Mouse (Mus musculus) thymus, postnatal 25 days (tissue): ENCODE measurements at regions not wholly inside any gene's neighbourhood (a gene's known extent, or its start where the extent isn't known, plus 50 kb on each side); places are given as distances from the start of the nearest gene placed in this dataset.

Source experiments
- DNase-seq: peaks from one replicate; pipeline ENCODE4 v3.0.0; 2022

DNA sequence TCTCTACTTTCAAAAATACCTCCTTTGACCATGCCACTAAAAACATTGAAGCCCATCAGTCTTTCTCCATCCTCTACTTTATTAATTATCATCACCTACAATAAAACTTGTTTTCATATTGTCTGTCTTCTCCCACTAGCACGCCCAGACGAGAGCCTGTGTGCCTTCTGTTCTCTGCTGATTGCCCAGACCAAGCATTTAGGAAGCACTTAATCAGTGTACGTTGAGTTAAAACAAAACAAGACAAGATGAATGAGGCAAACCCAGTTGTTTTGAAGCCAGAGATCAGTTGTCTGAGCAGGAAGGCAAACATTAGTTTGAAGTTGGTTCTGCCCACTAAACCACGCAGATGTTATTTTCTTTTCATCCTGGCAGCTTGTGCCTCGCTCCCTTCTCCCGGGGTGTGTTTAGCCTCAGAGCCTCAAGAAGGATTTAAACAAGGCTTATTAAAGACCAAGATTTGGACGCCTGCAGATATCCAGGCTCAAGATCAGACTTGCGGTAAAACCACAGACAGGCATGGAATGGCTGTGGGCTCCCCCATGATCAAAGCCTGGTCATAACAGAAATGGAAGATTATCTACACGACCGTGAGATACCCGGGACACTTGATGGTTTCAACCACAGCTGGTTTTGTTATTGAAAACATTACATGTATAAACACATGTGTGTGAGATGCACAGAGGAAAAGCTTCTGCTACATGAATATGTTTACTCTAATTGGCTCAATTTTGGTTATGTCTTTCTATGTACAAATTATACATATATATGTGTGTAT lies 123.1 kb upstream of the Thbs1 start:
- no peak for DNase-seq

- DNase-seq: no peak
These were observed 122.5 kb upstream of the Thbs1 start for GRCm38 (mm10) chr2:117989215-117989614.

- DNase-seq: no peak
These were observed 115.3 kb upstream of the Thbs1 start for GRCm38 (mm10) chr2:117996130-117997083.

DNA sequence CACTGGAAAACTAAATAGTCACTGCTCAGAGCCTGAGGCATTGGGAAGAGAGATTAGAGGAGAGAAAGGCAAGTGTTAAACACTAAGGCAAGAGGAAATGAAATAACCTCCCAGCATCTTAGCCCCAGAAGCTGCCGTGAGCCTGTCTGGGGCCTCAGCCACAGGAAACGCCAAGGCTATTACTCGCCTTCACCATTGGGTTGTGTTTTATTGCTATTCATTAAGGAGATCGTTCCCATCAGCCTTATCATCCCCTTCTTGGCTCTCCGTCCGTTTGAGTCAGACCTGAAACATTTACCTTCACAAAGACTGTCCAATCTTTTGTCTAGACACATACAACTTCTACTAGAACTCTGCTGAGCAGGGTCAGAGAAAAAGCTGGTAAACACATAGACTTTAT lies 112.0 kb upstream of the Thbs1 start:
- DNase-seq: no peak

DNA sequence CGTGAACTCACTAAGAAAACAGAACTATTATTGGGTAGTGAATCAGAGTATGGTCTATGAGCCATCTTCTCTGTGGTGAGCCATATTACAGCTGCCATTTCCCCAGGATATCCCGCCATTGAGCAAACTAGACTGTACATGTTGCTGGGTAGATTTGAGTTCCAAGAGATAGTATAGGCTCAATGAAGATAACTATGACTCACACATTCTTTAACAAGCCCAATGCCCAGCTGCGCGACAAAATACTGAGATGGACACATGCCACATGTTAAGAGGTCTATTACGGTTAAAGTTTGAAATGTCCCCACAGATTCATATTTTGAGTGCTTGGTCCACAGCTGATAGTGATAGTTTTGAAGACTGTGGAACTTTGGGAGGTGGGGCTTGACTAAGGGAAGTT lies 107.5 kb upstream of the Thbs1 start:
- no peak for DNase-seq

DNA sequence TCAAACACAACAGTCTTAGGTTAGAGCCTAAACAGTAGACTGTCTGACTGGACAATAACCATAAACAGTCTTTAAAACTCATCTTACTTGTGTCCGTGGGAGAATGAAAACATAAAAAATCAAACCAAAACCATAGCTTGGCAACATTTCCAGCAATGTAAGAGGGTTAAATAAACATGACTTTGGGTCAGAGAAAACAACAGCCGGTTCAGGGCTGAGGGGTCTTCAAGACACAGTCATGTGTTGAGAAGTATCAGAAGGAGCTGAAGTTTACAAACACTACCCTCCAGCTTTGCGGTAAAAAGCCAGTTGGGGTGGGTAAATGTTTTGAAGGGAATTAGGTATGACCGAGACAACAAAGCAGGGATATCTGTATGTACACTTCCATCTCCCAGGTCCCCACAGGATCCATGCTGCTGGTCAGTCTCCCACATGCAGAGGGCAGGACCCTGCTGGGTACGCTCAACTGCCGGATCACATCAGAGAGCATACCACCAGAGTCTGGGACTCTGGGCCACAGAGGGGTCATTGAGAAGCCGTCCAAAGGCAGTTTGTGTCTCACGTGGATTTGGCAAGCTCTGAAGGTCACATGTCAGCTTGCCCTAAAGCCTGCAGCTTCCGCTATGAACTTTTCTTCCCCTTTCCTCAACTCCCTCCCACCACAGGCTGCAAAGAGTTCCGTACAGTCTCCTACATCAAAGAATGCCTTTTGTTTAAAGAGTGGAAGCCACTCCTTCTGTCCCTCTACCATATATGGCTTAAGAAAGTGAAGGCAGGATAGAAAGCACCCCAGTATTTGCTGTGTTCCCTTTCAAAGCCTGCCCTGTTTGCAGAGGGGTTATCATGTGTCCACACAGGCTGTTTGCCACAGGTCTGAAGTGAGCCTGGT lies 103.9 kb upstream of the Thbs1 start:
- DNase-seq: peak; percentile 42

DNA sequence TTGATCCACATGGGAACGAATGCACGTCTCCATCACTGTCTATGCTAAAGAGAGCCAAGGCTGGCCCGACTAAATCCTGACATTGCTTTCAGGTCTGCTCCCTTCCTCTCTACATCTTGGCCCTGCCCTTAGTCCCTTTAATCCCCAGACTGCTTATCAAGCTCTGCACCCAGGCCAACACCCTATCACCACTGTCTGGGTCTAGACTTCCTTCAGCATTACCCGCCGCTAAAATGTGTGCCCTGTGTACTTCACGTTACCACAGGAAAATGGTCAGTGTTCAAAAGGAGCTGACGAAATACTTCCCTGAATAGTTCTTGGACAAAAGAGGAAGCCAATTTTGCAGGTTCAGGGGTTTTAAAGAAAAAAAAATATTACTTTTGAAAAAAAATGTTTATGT lies 100.0 kb upstream of the Thbs1 start:
- no peak for DNase-seq

DNA sequence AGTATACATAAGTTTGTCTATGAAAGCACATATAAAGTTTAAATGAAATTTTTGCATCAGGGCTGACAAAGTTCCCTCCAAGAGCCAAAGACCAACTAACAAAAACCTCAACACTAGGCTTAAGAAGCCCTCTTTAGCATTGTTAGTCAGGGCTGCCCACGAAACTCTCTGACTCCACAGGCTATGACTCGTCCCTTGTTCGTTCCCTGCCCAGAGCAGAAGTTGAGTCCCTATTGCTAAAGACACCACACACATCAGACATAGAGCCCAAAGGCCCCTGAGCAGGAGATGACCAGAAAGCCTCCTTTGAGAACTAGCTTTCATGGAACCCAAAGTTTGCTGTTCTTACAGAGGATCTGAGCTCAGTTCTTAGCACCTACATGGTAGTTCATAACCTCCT lies 99.5 kb upstream of the Thbs1 start:
- DNase-seq: no peak

DNA sequence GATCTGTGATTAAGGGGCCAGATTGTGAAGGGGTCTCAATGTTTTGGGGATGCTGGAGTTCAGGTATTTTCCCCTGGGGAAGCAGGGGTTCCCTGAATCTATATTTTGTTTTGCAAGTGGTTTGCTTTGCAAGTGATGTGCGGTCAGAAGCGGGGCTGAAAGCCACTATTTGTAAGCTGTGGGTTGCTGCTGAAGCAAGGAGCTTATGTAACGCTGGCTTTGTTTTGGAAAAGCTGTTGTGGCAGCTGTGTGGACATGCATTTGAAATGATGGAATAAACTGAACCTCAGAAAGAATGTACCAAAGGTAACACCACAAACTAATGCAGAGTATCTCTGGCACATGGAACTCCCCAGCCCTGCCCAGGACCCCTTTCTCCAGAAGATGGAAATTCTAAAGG lies 98.5 kb upstream of the Thbs1 start:
- DNase-seq: no peak

GRCm38 (mm10) chr2:118015182-118015581 lies 96.5 kb upstream of the Thbs1 start:
- DNase-seq: no peak

DNA sequence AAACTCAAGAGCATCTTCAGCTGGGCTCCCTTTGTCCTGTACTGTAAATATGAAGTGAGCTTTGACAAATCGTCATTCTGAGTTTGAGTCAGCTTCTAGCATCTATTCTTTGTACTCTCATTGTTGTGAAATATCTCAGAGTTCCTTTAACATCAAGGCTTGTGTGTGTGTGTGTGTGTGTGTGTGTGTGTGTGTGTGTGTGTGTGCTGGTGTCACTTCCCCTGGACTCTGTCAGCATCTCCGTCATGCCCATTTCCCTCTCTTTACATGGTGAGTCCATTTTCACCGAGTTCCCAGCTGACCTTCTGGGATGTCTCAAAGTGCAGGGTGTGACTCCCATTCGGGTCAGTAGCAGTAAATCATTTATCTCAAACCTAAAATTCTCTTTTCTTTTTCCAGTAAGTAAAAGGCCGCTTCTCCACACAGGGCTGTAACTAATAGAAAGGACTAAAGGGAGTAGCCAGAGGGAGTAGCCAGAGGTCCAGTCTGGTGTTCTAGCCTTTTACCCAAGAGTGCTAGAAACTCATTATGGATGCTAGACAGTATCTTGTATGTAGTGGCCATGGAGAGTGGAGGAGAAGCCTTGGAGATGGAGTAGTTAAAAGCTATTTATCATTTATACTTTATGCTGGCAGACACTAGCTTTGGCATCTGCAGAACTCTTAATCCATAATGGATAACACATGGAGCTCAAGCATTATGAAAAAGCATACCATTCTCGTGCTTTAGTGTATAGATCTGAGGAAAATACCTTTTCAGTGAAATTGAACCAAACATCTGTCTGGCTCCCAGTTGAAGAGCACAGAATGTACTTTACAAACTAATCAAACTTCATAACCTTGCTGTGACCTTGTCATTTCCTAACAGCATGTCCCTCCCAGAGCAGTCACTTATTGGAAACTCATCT lies 85.6 kb upstream of the Thbs1 start:
- DNase-seq: no peak

- no peak for DNase-seq
These were observed 82.8 kb upstream of the Thbs1 start for GRCm38 (mm10) chr2:118028881-118029280.

GRCm38 (mm10) chr2:118029470-118030108 lies 82.1 kb upstream of the Thbs1 start:
- DNase-seq: no peak

DNA sequence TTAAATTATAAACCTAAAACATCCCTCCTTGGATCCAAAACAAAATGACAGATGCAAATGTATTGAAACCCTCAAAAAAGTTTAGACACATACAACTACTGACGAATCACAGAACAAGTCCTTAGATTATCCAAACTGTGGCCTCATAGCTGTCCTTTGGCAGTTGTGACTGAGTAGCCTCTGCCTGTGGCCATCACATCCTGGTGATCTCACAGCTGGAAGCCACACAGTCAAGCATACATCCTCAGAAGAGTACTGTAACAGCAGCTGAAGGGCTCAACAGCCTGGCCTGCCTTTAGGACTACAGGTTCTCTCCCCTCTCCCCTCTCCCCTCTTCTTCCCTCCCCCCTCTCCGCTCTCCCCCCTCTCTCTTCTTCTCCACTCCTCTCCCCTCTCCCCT lies 80.0 kb upstream of the Thbs1 start:
- no peak for DNase-seq

DNA sequence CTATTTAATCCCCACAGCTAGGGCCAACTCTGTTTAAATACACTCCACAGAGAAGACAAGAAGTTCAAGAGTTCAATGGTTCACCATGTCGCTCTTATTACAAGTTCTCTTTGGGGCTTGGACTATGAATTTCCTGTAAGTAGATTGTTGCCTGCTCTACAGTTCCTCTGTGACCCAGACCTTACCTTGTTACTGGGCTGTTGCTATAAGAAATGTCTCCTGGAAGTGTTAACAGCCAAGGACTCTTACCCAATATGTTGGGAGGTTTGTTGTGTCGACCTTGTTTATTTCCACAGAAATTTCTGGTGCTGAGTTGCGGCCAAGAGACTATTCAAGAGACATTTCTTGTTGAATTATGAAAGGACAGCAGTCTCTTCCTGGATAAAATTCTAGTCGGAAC lies 78.3 kb upstream of the Thbs1 start:
- DNase-seq: no peak

DNA sequence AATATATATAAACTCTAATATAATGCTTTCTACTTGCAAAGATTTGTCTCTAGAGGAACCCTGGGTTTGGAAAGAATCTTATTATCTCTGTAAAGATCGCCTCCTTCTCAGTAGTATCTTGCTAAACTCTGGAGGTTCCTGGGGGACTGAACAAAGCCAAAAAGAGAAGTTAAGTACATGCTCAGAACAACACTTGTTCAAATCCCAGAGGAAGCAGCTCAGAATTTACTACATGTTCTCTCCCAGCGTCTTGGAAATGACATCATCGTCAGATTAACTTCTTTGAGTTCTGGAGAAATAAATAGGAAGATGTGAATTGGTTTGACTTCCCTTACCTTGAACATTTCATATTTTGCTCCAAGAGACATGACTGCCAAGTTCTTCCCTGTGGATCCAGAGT lies 77.7 kb upstream of the Thbs1 start:
- DNase-seq: no peak

DNA sequence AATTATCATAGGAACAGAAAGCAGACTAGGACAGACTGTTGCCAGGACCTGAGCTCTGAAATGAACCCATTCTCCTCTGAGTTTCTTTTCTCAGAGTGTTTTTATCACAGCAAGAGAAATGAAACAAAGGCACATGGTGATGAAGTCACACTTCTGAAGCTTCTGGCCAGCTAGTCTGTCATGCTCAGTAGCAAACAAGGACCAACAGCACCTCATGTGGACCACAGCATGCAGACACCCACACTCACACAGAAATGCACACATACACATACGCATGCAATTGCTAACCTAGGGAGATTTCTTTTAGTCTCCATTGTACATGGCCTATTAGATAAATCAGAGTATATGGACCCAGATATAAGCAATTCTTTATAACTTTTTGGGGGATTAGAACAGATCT lies 76.3 kb upstream of the Thbs1 start:
- DNase-seq: no peak

GRCm38 (mm10) chr2:118038859-118039818 lies 72.5 kb upstream of the Thbs1 start:
- DNase-seq: no peak

GRCm38 (mm10) chr2:118039819-118040206 lies 71.9 kb upstream of the Thbs1 start:
- no peak for DNase-seq

- no peak for DNase-seq
These were observed 69.2 kb upstream of the Thbs1 start for GRCm38 (mm10) chr2:118042380-118043055.
